Mouse (Mus musculus): ENCODE measurements around the gene Camta1.

Camta1 gene

GRCm38 (mm10) chr4:150910164-150910951 is 951.3 kb downstream of the Camta1 start:
- DNase-seq = no peak

GRCm38 (mm10) chr4:150909451-150910156 is 952.1 kb downstream of the Camta1 start:
- peak; percentile 99 for DNase-seq

GRCm38 (mm10) chr4:150908512-150908911 is 953.2 kb downstream of the Camta1 start:
- DNase-seq = peak in 1 of 2 experiments; percentile 36

- no peak for DNase-seq
These were observed 954.6 kb downstream of the Camta1 start for GRCm38 (mm10) chr4:150907099-150907498.

- DNase-seq = peak in 1 of 2 experiments; percentile 38
These were observed 958.5 kb downstream of the Camta1 start for GRCm38 (mm10) chr4:150903091-150903742.

GRCm38 (mm10) chr4:150902062-150902461 is 959.6 kb downstream of the Camta1 start:
- DNase-seq = no peak

GRCm38 (mm10) chr4:150901651-150902050 is 960.0 kb downstream of the Camta1 start:
- peak; percentile 74 to 75 for DNase-seq

- DNase-seq = no peak
These were observed 961.2 kb downstream of the Camta1 start for GRCm38 (mm10) chr4:150900486-150900885.

GRCm38 (mm10) chr4:150898716-150899365 is 962.8 kb downstream of the Camta1 start:
- peak; percentile 82 for DNase-seq

- DNase-seq = peak; percentile 70 to 81
These were observed 964.6 kb downstream of the Camta1 start for GRCm38 (mm10) chr4:150896896-150897624.

- peak in 1 of 2 experiments; percentile 22 for DNase-seq
These were observed 966.8 kb downstream of the Camta1 start for GRCm38 (mm10) chr4:150894718-150895501.

GRCm38 (mm10) chr4:150891308-150891707 is 970.4 kb downstream of the Camta1 start:
- DNase-seq = no peak

GRCm38 (mm10) chr4:150889955-150890315 is 971.7 kb downstream of the Camta1 start:
- no peak for DNase-seq

- DNase-seq = no peak
These were observed 972.3 kb downstream of the Camta1 start for GRCm38 (mm10) chr4:150889273-150889954.

- DNase-seq = no peak
These were observed 973.2 kb downstream of the Camta1 start for GRCm38 (mm10) chr4:150888492-150888891.

- no peak for DNase-seq
These were observed 973.8 kb downstream of the Camta1 start for GRCm38 (mm10) chr4:150887903-150888302.

GRCm38 (mm10) chr4:150882632-150883031 is 979.0 kb downstream of the Camta1 start:
- DNase-seq = no peak

- DNase-seq = no peak
These were observed 981.3 kb downstream of the Camta1 start for GRCm38 (mm10) chr4:150880364-150880763.

GRCm38 (mm10) chr4:150879631-150880030 is 982.0 kb downstream of the Camta1 start:
- no peak for DNase-seq

GRCm38 (mm10) chr4:150875393-150875792 is 986.3 kb downstream of the Camta1 start:
- DNase-seq = no peak

- DNase-seq = peak in 1 of 2 experiments; percentile 29
These were observed 987.3 kb downstream of the Camta1 start for GRCm38 (mm10) chr4:150874416-150874815.

All from thymus, postnatal 36 days (tissue).